Mouse (Mus musculus): ENCODE measurements around the gene Fgf14. TPM values are rescaled to one million over a fixed set of nuclear protein-coding genes. Genes with fewer than 3 reads are reported as not detected.
"Not testable (repeated sequence)": the region's sequence is repeated elsewhere in the genome, so short reads cannot be mapped to it uniquely, and the experiment has no call there.

Gene Fgf14
- polyA plus RNA-seq, 1 experiment from 2014 or later: 22.8 TPM

DNA sequence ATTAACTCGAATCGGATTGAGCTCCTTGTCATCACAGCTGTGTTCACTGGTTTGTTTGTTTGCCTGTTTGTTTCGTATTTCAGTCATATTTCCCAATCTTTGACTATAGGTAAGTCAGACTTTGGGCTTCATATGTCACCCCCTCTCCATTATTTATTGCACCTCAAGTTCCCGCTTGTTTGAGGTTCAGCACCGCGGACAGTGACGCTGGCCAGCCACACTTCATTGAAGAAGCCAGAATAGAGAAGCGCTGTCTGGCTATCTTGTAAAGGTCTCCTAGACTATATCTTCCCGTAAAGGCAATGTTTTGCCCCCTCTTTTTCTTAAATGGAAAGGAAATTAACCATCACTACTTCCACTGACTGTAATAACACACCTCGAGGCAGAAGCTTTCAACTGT lies 481.6 kb downstream of the Fgf14 start:
- no peak for DNase-seq (ENCODE audit: low spot score)

DNA sequence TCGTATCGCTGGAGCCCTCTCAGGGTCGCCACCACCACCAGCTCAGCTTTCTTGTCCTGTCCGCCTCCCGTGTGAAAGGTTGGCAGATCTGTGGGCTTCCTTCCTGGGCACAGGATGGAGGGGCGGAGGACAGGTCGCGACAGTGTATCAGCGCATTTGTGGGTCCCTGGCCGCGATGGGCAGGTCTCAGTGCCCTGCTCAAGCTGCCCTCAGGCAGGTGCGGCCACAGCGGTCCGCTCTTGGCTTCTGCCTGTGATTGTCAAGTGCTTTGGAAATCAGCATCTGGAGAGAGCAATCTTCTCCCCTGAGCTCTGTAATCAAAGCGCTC lies 484.1 kb downstream of the Fgf14 start:
- DNase-seq (ENCODE audit: low spot score): no peak

DNA sequence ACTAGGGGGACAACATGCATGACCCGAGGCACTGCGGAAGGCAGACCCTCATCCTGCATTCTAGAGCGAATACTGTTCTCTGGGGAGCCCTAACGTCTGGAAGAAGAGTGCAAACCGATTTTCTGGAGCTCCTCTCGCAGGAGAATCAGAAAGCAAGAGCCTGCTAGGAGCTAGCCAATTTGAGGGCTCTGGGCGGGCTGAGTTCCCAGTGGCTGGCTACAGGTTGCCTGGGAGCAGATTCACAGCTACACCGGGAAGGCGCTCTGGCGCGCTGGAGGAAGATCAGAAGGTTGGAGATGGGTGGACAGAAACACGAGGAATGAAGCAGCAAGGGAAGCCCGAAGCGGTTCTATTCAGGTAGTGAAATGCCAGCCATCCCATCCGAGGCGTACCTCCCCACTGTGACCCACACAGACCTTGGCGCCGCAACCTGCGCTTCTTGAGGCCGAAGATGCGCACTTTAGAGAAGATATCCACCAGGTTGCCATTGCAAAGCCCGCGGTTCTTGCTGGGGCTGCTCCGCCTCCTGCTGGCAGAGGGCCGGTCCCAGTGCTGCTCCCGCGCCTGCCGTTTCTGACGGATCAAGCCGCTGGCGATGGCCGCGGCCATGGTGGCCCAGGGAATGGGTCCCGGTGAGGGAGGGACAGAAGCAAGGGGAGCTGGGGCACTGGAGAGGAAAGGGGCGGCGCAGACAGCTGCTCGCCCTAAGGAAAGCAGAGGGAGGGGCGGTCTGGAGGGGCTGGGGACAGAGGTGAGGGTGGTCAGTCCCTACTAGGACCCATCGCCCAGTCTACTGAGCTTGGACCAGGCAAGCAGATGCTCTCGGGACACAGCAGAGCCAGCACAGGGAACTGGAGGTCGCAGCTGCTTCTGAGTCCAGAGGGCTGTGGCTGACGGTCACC lies 484.8 kb downstream of the Fgf14 start:
- DNase-seq (ENCODE audit: low spot score): no peak

DNA sequence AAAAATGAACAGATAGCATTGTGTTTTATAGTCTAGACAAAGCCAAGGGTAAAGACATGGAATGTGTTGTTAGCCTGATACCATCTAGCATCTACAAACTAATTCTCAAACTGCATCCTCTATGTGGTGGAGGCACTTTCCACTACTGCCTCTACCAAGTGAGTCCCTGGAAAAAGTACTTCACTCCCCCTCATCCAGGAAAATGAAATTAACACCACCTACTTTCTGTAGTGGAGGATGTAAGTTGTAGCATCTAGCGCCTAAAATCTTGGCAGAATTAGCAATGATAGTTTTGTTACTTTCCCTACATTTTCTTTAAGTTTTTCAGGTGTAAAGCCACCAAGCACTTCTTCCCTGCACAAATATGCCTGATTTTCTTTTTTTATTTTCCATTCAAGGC lies 496.7 kb downstream of the Fgf14 start:
- no peak for DNase-seq (ENCODE audit: low spot score)

DNA sequence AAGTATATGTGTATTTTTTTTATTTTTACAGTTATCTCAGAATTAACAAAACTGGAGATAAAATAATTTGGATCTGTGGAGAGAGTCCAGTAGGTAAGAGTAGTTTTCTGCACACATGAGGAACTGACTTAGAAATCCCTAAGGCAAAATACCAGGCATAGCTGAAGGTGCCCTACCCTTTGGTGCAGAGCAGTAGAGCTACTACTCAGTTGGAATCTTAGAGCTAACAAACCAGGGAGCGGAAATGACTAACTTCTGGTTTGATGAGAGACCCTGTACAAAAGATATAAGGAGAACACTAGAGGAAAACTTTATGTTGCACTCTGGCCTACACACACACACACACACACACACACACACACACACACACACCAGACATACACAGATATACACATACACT lies 502.8 kb downstream of the Fgf14 start:
- no peak for DNase-seq (ENCODE audit: low spot score)

DNA sequence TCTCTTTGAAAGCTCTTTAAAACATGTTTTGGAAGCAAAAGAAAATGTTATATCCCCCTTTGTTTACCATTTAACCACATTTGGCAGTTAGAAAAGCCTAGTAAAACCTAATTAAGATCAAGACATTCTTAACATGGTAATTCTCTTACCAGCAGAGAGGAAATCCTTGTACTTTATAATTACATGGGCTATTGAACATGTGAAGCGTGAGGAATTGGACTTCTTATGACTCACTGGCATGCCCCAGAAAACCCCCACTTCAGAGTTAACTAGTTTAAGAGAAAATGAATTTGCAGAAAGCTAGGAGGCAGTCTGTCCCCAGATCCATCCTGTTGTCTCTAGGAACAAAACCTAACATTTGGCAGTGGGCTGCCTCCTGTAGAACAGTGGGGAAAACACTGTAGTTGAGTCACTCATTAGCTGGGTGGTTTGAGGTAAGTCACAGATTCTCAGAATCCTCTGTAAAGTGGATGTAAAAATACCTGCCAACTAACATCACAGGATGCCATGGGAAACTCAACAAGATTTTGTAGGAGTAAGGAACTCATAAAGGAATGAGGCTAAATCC lies 513.2 kb downstream of the Fgf14 start:
- no peak for DNase-seq (ENCODE audit: low spot score)

DNA sequence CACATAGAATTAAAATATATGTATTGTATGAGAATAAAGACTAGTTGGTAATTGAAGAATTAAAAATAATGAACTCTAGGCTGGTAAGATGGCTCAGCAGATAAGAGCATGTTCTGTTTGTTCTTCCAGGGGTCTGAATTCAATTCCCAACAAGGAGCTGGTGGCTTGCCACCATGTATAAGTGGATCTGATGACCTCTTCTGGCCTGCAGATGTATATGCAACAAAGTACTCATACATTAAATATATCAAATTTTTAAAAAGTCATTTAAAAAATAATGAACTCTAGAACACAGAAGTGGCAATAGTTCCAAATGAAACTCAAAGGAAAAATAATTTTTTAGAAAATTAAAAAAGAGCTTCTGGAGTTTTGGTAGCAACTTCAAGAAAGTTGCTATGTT lies 529.5 kb downstream of the Fgf14 start:
- DNase-seq (ENCODE audit: low spot score): no peak

DNA sequence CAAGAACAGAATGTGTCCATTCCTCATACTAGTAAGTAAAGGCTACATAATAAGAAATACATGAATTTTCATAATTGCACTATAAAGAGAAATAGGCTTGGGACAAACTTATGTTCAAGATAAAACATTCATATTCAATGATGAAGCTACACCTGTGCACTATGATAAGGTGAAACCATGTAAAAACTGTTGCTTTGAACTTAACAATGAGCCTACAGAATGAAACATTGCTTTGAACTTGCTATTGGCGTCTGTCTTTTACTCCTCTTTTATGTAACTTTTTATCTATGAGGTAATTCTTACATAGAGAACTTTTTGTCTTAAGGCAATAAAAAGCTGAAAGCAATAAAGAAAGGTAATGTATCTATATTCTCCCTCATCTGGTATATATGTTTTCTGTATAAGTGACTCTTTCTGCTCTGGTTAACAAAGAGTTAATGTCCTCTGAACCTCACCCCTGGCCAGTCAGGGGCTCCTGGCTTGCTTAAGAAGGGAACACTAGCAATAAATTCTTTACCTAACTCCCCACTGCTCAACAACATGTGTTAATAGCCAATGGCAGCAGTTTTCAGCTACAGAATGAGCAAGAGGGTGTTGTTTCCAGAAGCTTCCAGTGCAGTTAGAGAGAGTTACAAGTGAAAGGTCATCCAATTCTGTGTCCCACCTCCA lies 569.6 kb downstream of the Fgf14 start:
- no peak for DNase-seq (ENCODE audit: low spot score)

DNA sequence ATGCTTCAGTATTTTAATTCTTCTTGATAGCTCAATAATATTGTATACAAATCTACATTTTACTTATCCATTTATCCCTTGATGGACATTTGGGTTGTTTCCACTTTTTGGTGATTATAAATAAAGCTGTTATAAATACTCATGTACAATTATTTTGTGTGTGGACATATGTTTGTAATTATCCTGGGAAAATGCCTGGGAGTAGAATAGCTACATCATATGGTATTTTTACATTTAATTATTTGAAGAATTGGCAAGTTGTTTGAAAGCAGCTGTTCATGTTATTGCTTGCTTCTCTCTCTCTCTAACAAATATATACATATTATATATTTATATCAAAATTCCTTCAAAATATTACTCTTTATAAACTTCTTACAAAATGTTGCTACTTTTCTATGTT lies 593.8 kb downstream of the Fgf14 start:
- DNase-seq (ENCODE audit: low spot score): no peak

DNA sequence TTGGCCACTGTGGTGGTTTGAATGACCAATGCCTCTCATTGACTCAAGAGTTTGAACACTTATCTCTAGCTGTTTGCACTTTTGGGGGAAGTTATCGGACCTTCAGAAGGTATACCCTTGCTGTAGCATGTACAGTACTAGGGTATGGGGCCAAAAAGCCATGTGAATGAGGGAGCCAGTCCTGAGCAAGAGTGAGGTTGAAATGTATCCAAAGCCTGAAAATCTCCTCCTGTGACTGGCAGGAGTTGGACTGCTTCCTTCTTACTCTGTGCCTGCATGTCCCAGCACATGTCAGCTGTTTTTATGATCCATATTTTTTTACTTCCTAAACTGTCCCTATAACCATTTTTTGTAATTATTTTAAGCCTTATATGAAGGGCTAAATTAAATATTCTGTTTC lies 632.9 kb downstream of the Fgf14 start:
- DNase-seq (ENCODE audit: low spot score): no peak

DNA sequence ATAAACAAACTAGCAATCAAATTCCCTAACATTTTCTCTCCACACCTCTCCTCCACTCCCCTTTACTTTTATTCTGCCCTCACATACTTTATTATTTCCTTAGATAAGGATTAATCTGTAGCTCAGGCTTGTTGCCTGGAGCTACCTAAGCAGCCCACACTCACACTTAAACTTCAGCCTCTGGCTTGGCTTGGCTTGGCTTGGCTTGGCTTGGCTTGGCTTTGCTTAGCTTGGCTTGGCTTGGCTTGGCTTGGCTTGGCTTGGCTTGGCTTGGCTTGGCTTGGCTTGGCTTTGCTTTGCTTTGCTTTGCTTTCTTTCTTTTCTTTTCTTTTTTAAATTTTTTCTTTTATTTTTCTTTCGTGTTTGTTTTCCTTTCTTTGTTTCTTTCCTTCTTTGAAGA lies 636.3 kb downstream of the Fgf14 start:
- no peak for DNase-seq (ENCODE audit: low spot score)

DNA sequence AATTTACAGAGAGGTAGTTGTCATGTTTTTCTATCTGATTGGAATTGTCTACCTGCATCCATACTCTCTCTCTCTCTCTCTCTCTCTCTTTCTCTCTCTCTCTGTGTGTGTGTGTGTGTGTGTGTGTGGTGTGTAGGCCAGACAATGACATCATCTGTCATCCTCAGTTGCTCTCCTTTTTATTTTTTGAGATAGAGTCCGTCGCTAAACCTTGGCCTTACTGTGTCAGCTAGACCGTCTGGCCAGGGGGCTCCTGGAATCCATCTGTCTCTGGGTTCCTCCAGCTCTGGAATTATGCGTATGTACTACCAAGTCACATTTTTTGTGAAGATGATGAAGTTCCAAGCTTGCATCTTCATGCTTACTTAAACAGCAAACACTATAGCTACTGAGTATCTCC lies 639.5 kb downstream of the Fgf14 start:
- no peak for DNase-seq (ENCODE audit: low spot score)

DNA sequence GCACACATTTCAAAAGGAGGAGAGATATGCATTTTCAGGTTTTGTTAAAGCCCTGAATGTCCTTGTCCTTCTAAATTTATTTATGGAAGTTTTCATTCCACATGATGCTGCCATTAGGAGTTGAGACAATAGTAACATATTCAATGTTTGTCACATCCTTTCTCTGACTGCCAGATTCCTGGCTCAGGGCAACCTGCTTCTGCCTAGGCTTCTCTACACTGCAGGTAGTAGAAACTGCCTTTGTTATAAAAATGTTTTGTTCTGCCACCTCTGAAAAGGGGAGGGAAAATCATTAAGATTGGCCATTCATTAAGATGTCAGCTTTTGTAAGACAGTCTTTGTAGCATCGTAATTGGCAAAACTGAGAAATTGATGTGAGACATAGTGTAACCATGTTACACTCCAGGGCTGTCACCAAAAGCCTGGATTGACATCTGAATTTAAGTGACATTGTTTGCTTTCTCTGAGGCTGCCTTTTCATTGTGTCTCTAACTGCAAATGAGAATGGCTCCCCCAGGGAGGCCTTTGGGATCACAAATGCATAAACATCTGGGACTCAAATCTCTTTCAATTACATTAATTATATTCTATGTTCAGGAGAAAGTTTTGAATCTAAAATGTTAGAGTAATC lies 640.2 kb downstream of the Fgf14 start:
- DNase-seq (ENCODE audit: low spot score): no peak

DNA sequence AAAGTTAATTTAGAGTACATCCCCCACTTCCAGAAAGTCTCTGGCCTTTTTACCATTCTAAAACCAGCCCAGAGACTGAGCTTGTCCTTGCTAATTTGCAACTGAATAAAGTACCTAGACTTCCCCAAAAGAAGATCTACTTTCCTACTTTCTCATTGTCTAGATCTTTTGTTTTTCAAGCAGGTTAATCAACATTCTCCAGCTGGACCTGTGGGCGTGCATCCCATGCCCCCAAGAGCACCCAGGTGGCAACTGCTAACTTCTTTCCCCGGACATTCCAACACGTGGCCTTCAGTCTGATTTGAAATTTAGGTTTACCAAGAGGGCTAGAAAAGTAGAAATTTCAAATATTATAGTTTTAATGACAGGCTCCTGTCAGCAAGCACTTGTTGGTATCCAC lies 643.6 kb downstream of the Fgf14 start:
- not testable (repeated sequence) for DNase-seq (ENCODE audit: low spot score)

DNA sequence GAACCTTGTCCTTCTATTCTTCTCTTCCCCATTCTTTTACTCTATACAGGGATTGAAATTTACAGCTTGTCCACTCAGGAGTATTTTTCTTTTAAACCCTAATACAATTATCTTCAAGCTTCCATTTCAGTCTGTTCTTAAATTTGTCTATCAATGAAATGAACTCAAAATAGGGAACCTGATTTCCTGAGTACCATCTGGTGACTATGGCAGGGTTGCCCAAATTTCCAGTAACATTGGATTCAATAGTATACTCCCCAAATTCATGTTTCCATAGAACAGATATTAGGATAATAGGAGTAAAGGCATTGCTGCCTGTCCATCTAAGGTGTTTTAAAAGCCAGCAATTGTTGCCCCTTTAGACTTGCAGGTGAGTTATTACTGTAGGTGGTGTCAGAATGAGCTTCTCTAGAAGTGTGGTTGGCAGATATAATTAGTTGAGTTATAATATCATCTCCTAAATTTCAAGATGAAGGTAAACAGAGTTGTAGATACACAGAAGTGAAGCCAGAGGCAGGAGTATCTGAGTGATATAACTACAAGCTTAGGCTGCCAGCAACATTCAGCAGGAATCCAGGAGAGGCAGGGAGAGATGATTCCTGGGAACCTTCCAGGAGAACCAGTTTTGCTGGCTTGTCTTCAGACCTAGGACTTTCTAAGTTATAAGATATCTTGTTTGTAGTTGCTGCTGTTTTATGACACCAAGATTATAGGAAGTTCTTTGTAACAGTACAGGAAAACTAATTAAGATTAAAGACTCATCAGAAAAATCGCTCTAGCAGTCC lies 648.8 kb downstream of the Fgf14 start:
- DNase-seq (ENCODE audit: low spot score): no peak

DNA sequence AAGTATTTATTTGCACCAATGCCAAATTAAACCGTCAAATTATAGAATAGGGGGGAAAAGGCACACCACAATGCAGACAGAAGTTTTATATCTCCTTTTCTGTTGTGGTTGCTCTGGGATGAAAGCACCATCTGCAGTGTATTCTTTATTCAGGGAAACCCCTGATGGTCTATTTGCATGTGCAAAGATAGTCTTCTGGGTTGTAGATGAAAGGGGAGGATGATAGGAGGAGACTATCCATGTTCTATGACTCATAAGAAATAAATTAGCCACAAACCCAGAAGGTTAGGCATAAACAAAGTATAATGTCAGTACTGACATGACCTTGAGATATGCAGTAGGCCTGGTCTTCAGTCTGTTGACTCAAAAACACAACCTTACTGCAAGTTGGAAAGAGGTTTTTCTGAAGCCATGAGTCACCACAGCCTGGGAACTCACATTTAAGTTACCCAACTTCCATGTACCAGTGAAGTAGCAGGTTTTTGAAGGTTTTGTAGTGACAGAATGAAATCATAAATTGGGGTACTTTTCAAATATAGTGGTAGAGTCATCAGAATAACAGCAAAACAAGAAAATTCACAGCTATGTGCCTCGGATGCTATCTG lies 686.2 kb downstream of the Fgf14 start:
- DNase-seq (ENCODE audit: low spot score): no peak

DNA sequence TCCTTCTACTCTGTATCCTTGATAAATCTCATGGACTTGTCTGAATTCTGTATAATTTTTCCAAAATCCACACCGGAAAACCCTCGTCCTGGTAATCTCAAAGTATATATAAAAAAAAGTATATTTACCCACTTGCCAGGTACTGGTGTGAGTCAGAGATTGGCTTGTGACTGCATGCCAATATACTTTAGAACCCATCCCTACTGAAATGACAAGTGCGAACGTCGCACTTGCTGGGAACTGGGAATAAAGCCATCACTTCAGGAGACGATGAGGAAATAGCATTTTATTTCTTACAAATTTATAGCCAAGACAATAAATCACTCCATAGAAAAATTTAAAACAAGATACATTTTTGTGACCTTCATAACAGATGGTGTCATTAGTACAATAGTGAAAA lies 708.9 kb downstream of the Fgf14 start:
- DNase-seq (ENCODE audit: low spot score): no peak

DNA sequence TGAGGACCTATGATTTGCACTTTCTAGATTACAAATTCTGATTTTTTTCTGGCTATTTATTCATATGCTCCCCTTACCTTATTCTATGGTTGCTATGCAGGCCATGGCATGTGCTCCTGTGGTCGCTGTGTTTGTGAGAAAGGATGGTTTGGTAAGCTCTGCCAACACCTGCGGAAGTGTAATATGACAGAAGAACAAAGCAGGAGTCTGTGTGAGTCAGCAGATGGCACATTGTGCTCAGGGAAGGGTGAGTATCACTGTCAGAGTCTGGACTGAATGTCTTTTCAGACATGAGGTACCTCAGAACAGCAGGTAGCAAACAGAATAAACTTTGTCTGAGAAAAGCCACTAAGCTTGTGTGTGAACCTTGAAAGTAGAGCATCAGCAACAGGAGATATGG lies 710.4 kb downstream of the Fgf14 start:
- no peak for DNase-seq (ENCODE audit: low spot score)
